Mouse (Mus musculus): ENCODE data around the gene Hip1r. TPM values are rescaled to one million over a fixed set of nuclear protein-coding genes. Genes with fewer than 3 reads are reported as not detected.
A peak's percentile ranks its signal among the peaks of the same experiment; 100 is the strongest.

Gene Hip1r
- total RNA-seq (2014; rRNA removed) (46.9 and 65.5 TPM in 2 replicates), polyA plus RNA-seq (2015; fragmentation: Nextera tagmentation; extraction: Ambion mirVana) (32.6 and 33.9 TPM in 2 replicates)

GRCm38 (mm10) chr5:123973299-123974178 is at the start of gene Hip1r:
TSS of gene Hip1r (plus strand) at chr5:123973628.
- WGBS: 1% methylated on average over 60 of the region's 106 CpGs
- DNase-seq (ENCODE audit: low spot score) (peak; percentile 75), ATAC-seq (peak; percentile 75)
- Histone ChIP-seq H3K4me3 (ENCODE audit: low read length) (peak within 1 kb of the TSS; percentile 81), H3K9ac (replicated peaks; ENCODE audit: low read length) (peak within 1 kb of the TSS; percentile 89), H3K4me2 (ENCODE audit: low read depth, low read length) (peak within 1 kb of the TSS; percentile 95), H3K4me1 (ENCODE audit: insufficient read depth, low read length) (peaks cover 21% of the 10 kb centered on the region; the same call in 1 of the 2 replicates), H3K27ac (peak within 1 kb of the TSS; percentile 78), H3K9me3 (ENCODE audit: low read length) (no peaks in the 10 kb centered on the region), H3K27me3 (ENCODE audit: insufficient read depth, low read length) (no peaks in the 10 kb centered on the region), H3K36me3 (ENCODE audit: insufficient read depth, low read length) (no peaks in the 10 kb centered on the region)
- no peak for TF ChIP-seq CTCF (IDR thresholded peaks at IDR 0.05; ENCODE audit: low read depth)

- ATAC-seq (no peak), DNase-seq (ENCODE audit: low spot score) (no peak)
- no peak within 1 kb of the TSS for H3K4me3 ChIP-seq (ENCODE audit: low read length)
- no peak within 1 kb of the TSS for H3K9ac ChIP-seq (replicated peaks; ENCODE audit: low read length)
- 96% methylated on average over 9 of the region's 9 CpGs for WGBS
- no peak for TF ChIP-seq CTCF (IDR thresholded peaks at IDR 0.05; ENCODE audit: low read depth)
- no peak within 1 kb of the TSS for H3K27ac ChIP-seq
- H3K4me2 ChIP-seq (ENCODE audit: low read depth, low read length): no peak within 1 kb of the TSS
- no peaks in the 10 kb centered on the region for H3K4me1 ChIP-seq (ENCODE audit: insufficient read depth, low read length)
- no peaks in the 10 kb centered on the region for H3K27me3 ChIP-seq (ENCODE audit: insufficient read depth, low read length)
- H3K9me3 ChIP-seq (ENCODE audit: low read length): no peaks in the 10 kb centered on the region
- H3K36me3 ChIP-seq (ENCODE audit: insufficient read depth, low read length): peaks cover 31% of the 10 kb centered on the region
Observed at GRCm38 (mm10) chr5:123927118-123927517, 46.3 kb upstream of the Hip1r start, which contains the start of gene Gm43518. TSS of gene Gm43518 (plus strand) at chr5:123927418.

GRCm38 (mm10) chr5:123930508-123930989 is 42.9 kb upstream of the Hip1r start, which contains the start of gene Ccdc62:
TSS of gene Ccdc62 (plus strand) at chr5:123930679.
- Histone ChIP-seq H3K4me3 (ENCODE audit: low read length) (peak within 1 kb of the TSS; percentile 73), H3K4me1 (ENCODE audit: insufficient read depth, low read length) (no peaks in the 10 kb centered on the region), H3K27ac (peak within 1 kb of the TSS; percentile 88), H3K9me3 (ENCODE audit: low read length) (no peaks in the 10 kb centered on the region), H3K4me2 (ENCODE audit: low read depth, low read length) (peak within 1 kb of the TSS; percentile 75), H3K27me3 (ENCODE audit: insufficient read depth, low read length) (no peaks in the 10 kb centered on the region), H3K9ac (replicated peaks; ENCODE audit: low read length) (peak within 1 kb of the TSS; percentile 82), H3K36me3 (ENCODE audit: insufficient read depth, low read length) (peaks cover 22% of the 10 kb centered on the region)
- ATAC-seq (peak; percentile 99), DNase-seq (ENCODE audit: low spot score) (peak; percentile 99)
- under 1% methylated on average over 56 of the region's 56 CpGs for WGBS
- TF ChIP-seq CTCF (IDR thresholded peaks at IDR 0.05; ENCODE audit: low read depth): no peak

GRCm38 (mm10) chr5:123931131-123931530 is 42.3 kb upstream of the Hip1r start:
- TF ChIP-seq CTCF (IDR thresholded peaks at IDR 0.05; ENCODE audit: low read depth): no peak
- Histone ChIP-seq H3K27me3 (ENCODE audit: insufficient read depth, low read length) (no peaks in the 10 kb centered on the region), H3K4me3 (ENCODE audit: low read length) (peak overlapping the region; percentile 73), H3K4me1 (ENCODE audit: insufficient read depth, low read length) (no peaks in the 10 kb centered on the region), H3K9me3 (ENCODE audit: low read length) (no peaks in the 10 kb centered on the region), H3K4me2 (ENCODE audit: low read depth, low read length) (peak overlapping the region; percentile 75), H3K36me3 (ENCODE audit: insufficient read depth, low read length) (peaks cover 20% of the 10 kb centered on the region), H3K9ac (replicated peaks; ENCODE audit: low read length) (peak overlapping the region; percentile 82), H3K27ac (peak overlapping the region; percentile 88; the same call in 1 of the 2 replicates)
- DNase-seq (ENCODE audit: low spot score) (no peak), ATAC-seq (no peak)
- 48% methylated on average over 13 of the region's 13 CpGs for WGBS

- DNase-seq (ENCODE audit: low spot score) (no peak), ATAC-seq (no peak)
- Histone ChIP-seq H3K4me2 (ENCODE audit: low read depth, low read length) (no peak overlapping the region), H3K9ac (replicated peaks; ENCODE audit: low read length) (no peak overlapping the region), H3K36me3 (ENCODE audit: insufficient read depth, low read length) (peaks cover 4% of the 10 kb centered on the region; the same call in 1 of the 2 replicates), H3K27me3 (ENCODE audit: insufficient read depth, low read length) (no peaks in the 10 kb centered on the region), H3K4me1 (ENCODE audit: insufficient read depth, low read length) (no peaks in the 10 kb centered on the region), H3K27ac (no peak overlapping the region), H3K9me3 (ENCODE audit: low read length) (no peaks in the 10 kb centered on the region), H3K4me3 (ENCODE audit: low read length) (no peak overlapping the region)
- TF ChIP-seq CTCF (IDR thresholded peaks at IDR 0.05; ENCODE audit: low read depth): peak; percentile 21; the same call in 1 of the 2 replicates
Observed at GRCm38 (mm10) chr5:123932927-123933326, 40.5 kb upstream of the Hip1r start.

GRCm38 (mm10) chr5:123933556-123933955 is 39.9 kb upstream of the Hip1r start:
- WGBS: 89% methylated on average over 12 of the region's 12 CpGs
- DNase-seq (ENCODE audit: low spot score) (no peak), ATAC-seq (no peak)
- Histone ChIP-seq H3K4me3 (ENCODE audit: low read length) (no peak overlapping the region), H3K27me3 (ENCODE audit: insufficient read depth, low read length) (no peaks in the 10 kb centered on the region), H3K36me3 (ENCODE audit: insufficient read depth, low read length) (no peaks in the 10 kb centered on the region), H3K9me3 (ENCODE audit: low read length) (no peaks in the 10 kb centered on the region), H3K4me2 (ENCODE audit: low read depth, low read length) (no peak overlapping the region), H3K4me1 (ENCODE audit: insufficient read depth, low read length) (no peaks in the 10 kb centered on the region), H3K27ac (no peak overlapping the region), H3K9ac (replicated peaks; ENCODE audit: low read length) (no peak overlapping the region)
- no peak for TF ChIP-seq CTCF (IDR thresholded peaks at IDR 0.05; ENCODE audit: low read depth)

Data from hindbrain, postnatal 0 days (tissue).